ENCODE assay signal across 12 mouse cellular contexts in the genomic region with DNA sequence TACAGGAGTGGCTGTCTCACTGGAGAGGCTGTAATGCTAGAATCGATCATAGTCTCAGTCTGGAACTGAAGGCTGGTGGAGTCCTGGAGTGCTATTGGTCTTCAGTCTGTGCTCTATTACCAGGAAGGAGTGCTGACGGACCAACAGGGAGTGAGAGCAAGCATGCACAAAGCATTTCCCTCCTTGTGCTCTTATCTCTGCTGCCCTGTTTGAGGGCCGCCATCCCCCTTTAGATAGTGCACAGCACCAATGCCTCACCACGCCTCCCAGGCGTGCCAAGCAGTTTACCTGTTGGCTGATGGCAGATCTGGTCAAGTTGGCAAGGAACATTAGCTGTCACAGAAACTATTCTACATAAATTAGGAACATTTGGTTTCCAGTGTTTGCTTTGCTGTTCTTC. TPM values are rescaled to one million over a fixed set of nuclear protein-coding genes. Genes with fewer than 3 reads are reported as not detected.
DNase-seq lines count a peak whose midpoint lies in the region; ATAC-seq and TF ChIP-seq lines count a peak whose summit lies in the region.
"Had no signal": no experiment of that assay in that cellular context is flagged by ENCODE, and none has a peak within 500 bp of the region (broad histone marks: within the 10 kb centered on the region; RNA-seq: fewer than 3 reads in every experiment).

No protein-coding gene starts in this region.

- H3K4me3 ChIP-seq in heart, embryonic 15.5 days: no peak overlapping the region
- H3K4me3 ChIP-seq in intestine, postnatal 0 days (ENCODE audit: low read depth, low read length): no peak overlapping the region
- H3K4me3 ChIP-seq in megakaryocyte, embryonic 14.5 days (replicated peaks): peak overlapping the region; percentile 47
- no peak overlapping the region for H3K4me3 ChIP-seq in neural tube, embryonic 15.5 days (replicated peaks)
- H3K4me3 ChIP-seq: limb, embryonic 12.5 days had no signal

- H3K9ac ChIP-seq in heart, embryonic 15.5 days: no peak overlapping the region
- no peak overlapping the region for H3K9ac ChIP-seq in intestine, postnatal 0 days (ENCODE audit: low read depth, low read length)
- no peak overlapping the region for H3K9ac ChIP-seq in neural tube, embryonic 15.5 days (replicated peaks)
- H3K9ac ChIP-seq: limb, embryonic 12.5 days had no signal

- ATAC-seq in heart, embryonic 15.5 days (replicated peaks; ENCODE audit: insufficient number of reproducible peaks, insufficient read depth, low FRiP score, low read depth): no peak
- ATAC-seq in intestine, postnatal 0 days: peak; percentile 31; the same call in 1 of the 2 replicates
- ATAC-seq in neural tube, embryonic 15.5 days (ENCODE audit: low FRiP score): no peak
- no peak for ATAC-seq in monocyte, adult 5-6 weeks (replicated peaks; ENCODE audit: insufficient number of reproducible peaks, low FRiP score, low TSS enrichment, poor library complexity, severe bottlenecking)

- H3K27me3 ChIP-seq in heart, embryonic 15.5 days: no peaks in the 10 kb centered on the region
- no peaks in the 10 kb centered on the region for H3K27me3 ChIP-seq in intestine, postnatal 0 days (replicated peaks; ENCODE audit: control insufficient read depth, insufficient read depth, low read length)
- H3K27me3 ChIP-seq in megakaryocyte, embryonic 14.5 days (replicated peaks): no peaks in the 10 kb centered on the region
- H3K27me3 ChIP-seq in neural tube, embryonic 15.5 days (replicated peaks): no peaks in the 10 kb centered on the region
- H3K27me3 ChIP-seq: limb, embryonic 12.5 days had no signal

- no peak for TF ChIP-seq CTCF in intestine, postnatal 0 days (IDR thresholded peaks at IDR 0.05; ENCODE audit: low read depth)

- DNase-seq in heart, adult 18-20 months: no peak
- peak; percentile 51 for DNase-seq in c-Kit-negative CD71-positive TER-119-positive erythroid progenitor cells, embryonic 14.5 days (ENCODE audit: low read depth, low spot score)
- no peak for DNase-seq in thymus, postnatal 36 days
- DNase-seq: kidney, postnatal 14 days; lung, postnatal 36 days; thymus, postnatal 4 days had no signal

- WGBS in heart, embryonic 15.5 days: 24% methylated on average over 5 of the region's 5 CpGs
- 49% methylated on average over 5 of the region's 5 CpGs for WGBS in intestine, postnatal 0 days
- WGBS in neural tube, embryonic 15.5 days: 90% methylated on average over 5 of the region's 5 CpGs

- H3K9me3 ChIP-seq in heart, embryonic 15.5 days (replicated peaks): no peaks in the 10 kb centered on the region
- no peaks in the 10 kb centered on the region for H3K9me3 ChIP-seq in intestine, postnatal 0 days (ENCODE audit: control insufficient read depth)
- no peaks in the 10 kb centered on the region for H3K9me3 ChIP-seq in megakaryocyte, embryonic 14.5 days
- H3K9me3 ChIP-seq in neural tube, embryonic 15.5 days (replicated peaks): no peaks in the 10 kb centered on the region
- H3K9me3 ChIP-seq: limb, embryonic 12.5 days had no signal

- peak overlapping the region; percentile 39 for H3K27ac ChIP-seq in heart, embryonic 15.5 days
- no peak overlapping the region for H3K27ac ChIP-seq in intestine, postnatal 0 days (ENCODE audit: low read depth, low read length)
- H3K27ac ChIP-seq in neural tube, embryonic 15.5 days (replicated peaks): no peak overlapping the region
- H3K27ac ChIP-seq: limb, embryonic 12.5 days had no signal

- peaks cover 30% of the 10 kb centered on the region for H3K4me1 ChIP-seq in heart, embryonic 15.5 days (replicated peaks)
- H3K4me1 ChIP-seq in intestine, postnatal 0 days (replicated peaks; ENCODE audit: control insufficient read depth, insufficient read depth, low read length): no peaks in the 10 kb centered on the region
- H3K4me1 ChIP-seq in megakaryocyte, embryonic 14.5 days: peaks cover 77% of the 10 kb centered on the region
- H3K4me1 ChIP-seq in neural tube, embryonic 15.5 days: peaks cover 4% of the 10 kb centered on the region; the same call in 1 of the 2 replicates
- H3K4me1 ChIP-seq: limb, embryonic 12.5 days had no signal

- no peaks in the 10 kb centered on the region for H3K36me3 ChIP-seq in heart, embryonic 15.5 days
- H3K36me3 ChIP-seq in intestine, postnatal 0 days (ENCODE audit: control insufficient read depth, insufficient read depth): no peaks in the 10 kb centered on the region
- peaks cover 66% of the 10 kb centered on the region for H3K36me3 ChIP-seq in megakaryocyte, embryonic 14.5 days (replicated peaks; ENCODE audit: low read length)
- no peaks in the 10 kb centered on the region for H3K36me3 ChIP-seq in neural tube, embryonic 15.5 days

- H3K4me2 ChIP-seq in heart, embryonic 15.5 days: 0 out of 2 replicates have a peak overlapping the region, but pooled peaks have one; percentile 3
- H3K4me2 ChIP-seq in intestine, postnatal 0 days (replicated peaks; ENCODE audit: low read depth): no peak overlapping the region
- H3K4me2 ChIP-seq in neural tube, embryonic 15.5 days: no peak overlapping the region
- H3K4me2 ChIP-seq: limb, embryonic 12.5 days had no signal

RNA-seq across cellular contexts. Expression of a gene that starts 11.4 kb away (rescaled TPM):
- polyA plus RNA-seq in heart, embryonic 15.5 days (2015; fragmentation: Nextera tagmentation; extraction: Ambion mirVana): 6.6 and 8.1 TPM in 2 replicates
- 10 to 100 TPM; 51.8 to 51.9 TPM for total RNA-seq in heart, adult 18-20 months (2021)
- 5.3 and 6.2 TPM in 2 replicates for polyA plus RNA-seq in intestine, postnatal 0 days (2015; fragmentation: Nextera tagmentation; extraction: Ambion mirVana)
- polyA plus RNA-seq in megakaryocyte, embryonic 14.5 days (2012; ENCODE audit: insufficient read depth, low replicate concordance): 11.0 and 19.5 TPM in 2 replicates
- polyA plus RNA-seq in neural tube, embryonic 15.5 days (2015; fragmentation: Nextera tagmentation; extraction: Ambion mirVana): 7.1 and 7.4 TPM in 2 replicates
- total RNA-seq in monocyte, adult 5-6 weeks (2017): 26.1 to 56.0 TPM (median 31.8 TPM) in 3 replicates
